Mouse (Mus musculus): ENCODE measurements around the gene Parp1. TPM values are rescaled to one million over a fixed set of nuclear protein-coding genes. Genes with fewer than 3 reads are reported as not detected.
"Not testable (repeated sequence)": the region's sequence is repeated elsewhere in the genome, so short reads cannot be mapped to it uniquely, and the experiment has no call there.

The Parp1 gene
- polyA plus RNA-seq, 1 experiment: 3.5 TPM

DNA sequence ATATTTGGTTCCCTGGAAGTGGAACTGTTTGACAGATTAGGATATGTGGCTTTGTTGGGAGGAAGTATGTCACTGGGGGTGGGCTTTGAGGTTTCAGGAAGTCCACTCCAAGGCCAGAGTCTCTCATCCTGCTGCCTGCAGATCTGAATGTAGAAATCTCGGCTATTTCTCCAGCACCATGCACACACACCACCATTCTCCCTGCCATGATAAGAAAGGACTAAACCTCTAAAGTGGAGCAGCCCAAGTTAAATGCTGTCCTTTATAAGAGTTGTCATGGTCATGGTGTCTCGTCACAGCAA, 38.8 kb downstream of the Parp1 start:
- no peaks in the 10 kb centered on the region for H3K9me3 ChIP-seq (ENCODE audit: control insufficient read depth, low read length)
- TF ChIP-seq TAL1 (IDR thresholded peaks at IDR 0.05; ENCODE audit: low read length) (no peak), GATA1 (IDR thresholded peaks at IDR 0.05; ENCODE audit: low read length) (no peak)
- H3K4me3 ChIP-seq (replicated peaks): no peak overlapping the region

DNA sequence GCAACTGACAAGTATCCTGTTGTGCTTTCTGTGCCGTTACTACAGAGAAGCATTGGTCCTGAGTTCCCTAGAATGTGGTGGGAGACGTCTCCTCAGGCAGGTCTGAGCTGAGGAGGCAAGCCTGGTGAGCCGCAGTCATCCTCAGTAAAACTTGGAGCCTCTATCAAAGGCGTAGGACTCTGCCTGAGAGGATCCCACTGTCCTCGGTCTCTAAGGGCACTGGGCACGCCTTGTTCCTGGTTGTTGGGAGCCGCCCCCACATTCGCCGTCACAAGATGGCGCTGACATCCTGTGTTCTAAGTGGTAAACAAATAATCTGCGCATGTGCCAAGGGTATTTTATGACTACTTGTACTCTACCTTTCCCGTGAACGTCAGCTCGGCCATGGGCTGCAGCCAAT, 43.1 kb downstream of the Parp1 start:
- not testable (repeated sequence) for H3K27me3 ChIP-seq (ENCODE audit: control insufficient read depth); H3K4me3 ChIP-seq (replicated peaks); H3K9me3 ChIP-seq (ENCODE audit: control insufficient read depth, low read length); H3K36me3 ChIP-seq (ENCODE audit: control insufficient read depth); H3K4me1 ChIP-seq (ENCODE audit: control insufficient read depth)

More for the DNA sequence above, 38.8 kb downstream of the Parp1 start:
- Histone ChIP-seq H3K27me3 (ENCODE audit: control insufficient read depth) (no peaks in the 10 kb centered on the region), H3K36me3 (ENCODE audit: control insufficient read depth) (peaks cover 8% of the 10 kb centered on the region), H3K4me1 (ENCODE audit: control insufficient read depth) (peaks cover 2% of the 10 kb centered on the region; the same call in 1 of the 2 replicates)

DNA sequence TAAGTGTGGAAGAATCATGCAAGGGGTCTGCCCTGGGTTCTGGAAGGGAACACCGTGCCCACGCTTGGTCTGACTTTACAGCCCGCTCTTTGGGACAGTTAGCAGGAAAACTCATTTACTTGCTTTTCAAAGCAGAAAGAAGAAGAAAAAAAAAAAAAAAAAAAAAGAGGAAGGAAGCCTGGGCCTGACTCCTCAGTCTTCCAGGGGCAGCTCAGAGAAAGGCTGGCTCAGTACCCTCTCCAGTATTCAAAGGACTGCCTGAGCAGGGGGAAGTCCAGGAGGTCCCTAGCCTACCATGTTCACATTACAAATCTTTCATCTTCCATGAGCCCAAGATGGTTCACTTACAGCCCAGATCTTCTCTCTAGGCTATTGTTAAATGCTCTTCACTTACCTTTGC, 48.0 kb downstream of the Parp1 start:
- Histone ChIP-seq H3K9me3 (ENCODE audit: control insufficient read depth, low read length) (no peaks in the 10 kb centered on the region), H3K27me3 (ENCODE audit: control insufficient read depth) (no peaks in the 10 kb centered on the region), H3K36me3 (ENCODE audit: control insufficient read depth) (no peaks in the 10 kb centered on the region), H3K4me1 (ENCODE audit: control insufficient read depth) (no peaks in the 10 kb centered on the region), H3K4me3 (replicated peaks) (no peak overlapping the region)
- no peak for TF ChIP-seq TAL1 (IDR thresholded peaks at IDR 0.05; ENCODE audit: low read length)

DNA sequence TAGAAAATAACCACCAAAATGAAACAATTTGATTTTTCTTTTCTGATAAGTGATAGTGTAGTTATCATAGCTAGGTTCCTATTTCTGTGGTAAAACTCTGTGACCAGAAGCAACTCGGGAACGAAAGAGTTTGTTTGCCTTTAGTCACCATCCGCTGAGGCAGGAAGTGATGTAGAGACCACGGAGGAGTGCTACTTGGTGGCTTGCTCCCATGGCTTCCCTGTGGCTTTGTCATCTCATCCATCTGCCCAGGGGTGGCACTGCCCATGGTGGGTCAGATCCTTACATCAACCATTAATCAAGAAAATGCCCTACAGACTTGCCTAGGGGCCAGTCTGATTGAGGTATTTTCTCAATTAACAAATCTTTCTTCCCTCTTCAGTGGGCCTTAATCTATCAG, 53.7 kb downstream of the Parp1 start:
- no peak for TF ChIP-seq GATA1 (IDR thresholded peaks at IDR 0.05; ENCODE audit: low read length)
- no peak for TF ChIP-seq TAL1 (IDR thresholded peaks at IDR 0.05; ENCODE audit: low read length)
- Histone ChIP-seq H3K4me1 (ENCODE audit: control insufficient read depth) (no peaks in the 10 kb centered on the region), H3K27me3 (ENCODE audit: control insufficient read depth) (no peaks in the 10 kb centered on the region), H3K4me3 (replicated peaks) (no peak overlapping the region), H3K36me3 (ENCODE audit: control insufficient read depth) (no peaks in the 10 kb centered on the region), H3K9me3 (ENCODE audit: control insufficient read depth, low read length) (peaks cover 2% of the 10 kb centered on the region; the same call in 1 of the 2 replicates)

DNA sequence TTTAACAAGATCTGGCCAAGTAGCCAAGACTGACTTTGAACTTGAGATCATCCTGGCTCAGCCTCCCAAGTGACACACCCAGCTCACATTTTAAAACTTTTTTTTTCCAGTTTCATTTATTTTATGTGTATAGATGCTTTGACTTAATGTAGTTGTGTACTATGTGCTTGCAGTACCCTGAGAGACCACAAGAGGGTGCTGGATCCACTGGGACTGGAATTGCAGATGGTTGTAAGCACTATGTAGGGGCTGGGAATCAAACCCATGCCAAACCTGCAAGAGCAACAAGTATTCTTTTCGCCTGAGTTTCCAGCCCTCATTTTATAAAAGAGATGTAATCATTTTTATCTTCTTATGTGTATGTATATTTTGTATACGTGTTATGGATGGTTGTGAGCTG, 55.2 kb downstream of the Parp1 start:
- peaks cover 2% of the 10 kb centered on the region; the same call in 1 of the 2 replicates for H3K9me3 ChIP-seq (ENCODE audit: control insufficient read depth, low read length)
- H3K4me3 ChIP-seq (replicated peaks): no peak overlapping the region
- H3K36me3 ChIP-seq (ENCODE audit: control insufficient read depth): no peaks in the 10 kb centered on the region
- H3K4me1 ChIP-seq (ENCODE audit: control insufficient read depth): no peaks in the 10 kb centered on the region
- no peaks in the 10 kb centered on the region for H3K27me3 ChIP-seq (ENCODE audit: control insufficient read depth)
- no peak for TF ChIP-seq TAL1 (IDR thresholded peaks at IDR 0.05; ENCODE audit: low read length)
- no peak for TF ChIP-seq GATA1 (IDR thresholded peaks at IDR 0.05; ENCODE audit: low read length)

DNA sequence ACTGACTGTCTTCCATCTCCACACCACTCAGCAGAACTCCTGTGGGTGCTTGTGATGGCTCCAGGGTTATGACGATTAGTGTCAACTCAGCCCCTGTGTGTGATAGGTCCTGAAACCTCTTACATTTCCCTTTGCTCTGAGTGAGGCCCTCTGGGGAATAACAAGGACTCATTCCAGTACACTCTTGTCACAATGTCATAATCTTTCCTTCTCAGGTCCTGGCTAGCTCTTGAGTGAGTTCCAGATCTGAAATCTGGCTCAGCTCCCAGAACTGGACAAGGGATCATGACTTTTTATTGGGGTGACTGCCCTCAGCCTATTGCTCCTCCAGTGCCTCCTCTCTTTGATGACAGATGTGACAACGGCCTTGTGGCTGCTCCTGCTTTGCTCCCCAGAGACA, 57.4 kb downstream of the Parp1 start:
- no peaks in the 10 kb centered on the region for H3K27me3 ChIP-seq (ENCODE audit: control insufficient read depth)
- peaks cover 2% of the 10 kb centered on the region; the same call in 1 of the 2 replicates for H3K9me3 ChIP-seq (ENCODE audit: control insufficient read depth, low read length)
- H3K4me3 ChIP-seq (replicated peaks): no peak overlapping the region
- H3K36me3 ChIP-seq (ENCODE audit: control insufficient read depth): no peaks in the 10 kb centered on the region
- H3K4me1 ChIP-seq (ENCODE audit: control insufficient read depth): no peaks in the 10 kb centered on the region
- no peak for TF ChIP-seq GATA1 (IDR thresholded peaks at IDR 0.05; ENCODE audit: low read length)
- TF ChIP-seq TAL1 (IDR thresholded peaks at IDR 0.05; ENCODE audit: low read length): no peak

DNA sequence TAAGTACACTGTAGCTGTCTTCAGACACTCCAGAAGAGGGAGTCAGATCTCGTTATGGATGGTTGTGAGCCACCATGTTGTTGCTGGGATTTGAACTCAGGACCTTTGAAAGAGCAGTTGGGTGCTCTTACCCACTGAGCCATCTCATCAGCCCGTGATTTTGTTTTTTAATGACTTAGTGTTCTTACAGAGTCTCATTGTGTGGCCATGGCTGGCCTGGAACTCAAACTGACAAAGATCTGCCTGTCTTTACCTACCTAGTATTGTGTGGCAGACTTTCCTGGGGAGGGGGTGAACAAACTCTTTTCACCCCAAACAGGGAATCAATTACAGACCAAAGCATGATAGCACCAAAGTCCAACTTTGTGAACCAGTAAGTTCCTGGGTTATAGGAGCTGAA, 69.1 kb downstream of the Parp1 start:
- H3K36me3 ChIP-seq (ENCODE audit: control insufficient read depth); H3K27me3 ChIP-seq (ENCODE audit: control insufficient read depth); H3K4me3 ChIP-seq (replicated peaks); H3K9me3 ChIP-seq (ENCODE audit: control insufficient read depth, low read length): not testable (repeated sequence)
- H3K4me1 ChIP-seq (ENCODE audit: control insufficient read depth): peaks cover 31% of the 10 kb centered on the region

DNA sequence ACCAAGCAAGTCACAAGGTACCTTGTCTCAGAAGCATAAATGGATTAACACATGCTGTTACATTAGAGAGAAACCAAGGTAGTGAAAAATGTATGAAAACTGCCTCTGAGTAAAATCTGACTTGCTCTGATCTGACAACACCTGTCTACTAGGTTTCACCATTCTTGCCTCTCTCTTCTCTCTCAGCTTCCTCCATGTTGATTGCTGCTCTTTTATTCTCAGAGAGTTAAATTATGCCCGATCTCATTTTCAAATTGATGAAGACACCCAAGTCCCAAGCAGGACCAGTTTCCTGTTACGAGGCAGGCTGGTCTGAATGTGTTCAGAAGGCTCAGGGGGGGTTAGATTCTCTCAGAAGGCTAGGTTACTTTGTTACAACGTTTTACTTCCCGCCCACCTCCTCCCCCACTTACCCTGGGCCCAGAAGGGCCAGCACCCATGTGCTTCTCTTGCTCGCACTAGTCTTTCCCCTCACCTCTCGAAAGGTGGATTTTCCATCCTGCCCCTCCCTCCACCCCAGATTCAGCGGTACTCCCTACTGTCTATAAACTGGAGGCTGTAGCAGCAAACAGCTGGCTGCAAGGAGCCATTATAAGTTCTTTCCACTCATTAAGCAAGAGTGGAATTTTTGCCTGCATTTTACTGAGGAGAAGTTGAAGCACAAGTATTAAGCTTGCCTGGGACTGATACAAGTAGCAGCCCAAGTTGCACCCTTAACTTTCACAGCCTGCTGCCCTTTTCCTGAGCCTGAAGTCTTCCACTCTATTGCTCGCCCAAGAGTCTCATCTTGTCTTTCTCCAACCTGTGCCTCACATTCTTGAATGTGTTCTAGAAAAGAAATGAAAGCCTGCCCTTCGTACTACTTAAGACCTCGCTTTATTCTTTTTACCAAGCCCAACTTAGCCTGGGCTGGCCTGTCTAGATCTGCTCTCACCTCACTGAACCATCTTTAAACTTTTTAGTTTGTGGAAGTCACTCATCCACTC, 71.0 kb downstream of the Parp1 start:
- no peaks in the 10 kb centered on the region for H3K27me3 ChIP-seq (ENCODE audit: control insufficient read depth)
- peak overlapping the region; percentile 79 for H3K4me3 ChIP-seq (replicated peaks)
- H3K4me1 ChIP-seq (ENCODE audit: control insufficient read depth): peaks cover 44% of the 10 kb centered on the region
- TF ChIP-seq TAL1 (IDR thresholded peaks at IDR 0.05; ENCODE audit: low read length): no peak
- no peak for TF ChIP-seq GATA1 (IDR thresholded peaks at IDR 0.05; ENCODE audit: low read length)
- no peaks in the 10 kb centered on the region for H3K9me3 ChIP-seq (ENCODE audit: control insufficient read depth, low read length)
- H3K36me3 ChIP-seq (ENCODE audit: control insufficient read depth): peaks cover 14% of the 10 kb centered on the region

DNA sequence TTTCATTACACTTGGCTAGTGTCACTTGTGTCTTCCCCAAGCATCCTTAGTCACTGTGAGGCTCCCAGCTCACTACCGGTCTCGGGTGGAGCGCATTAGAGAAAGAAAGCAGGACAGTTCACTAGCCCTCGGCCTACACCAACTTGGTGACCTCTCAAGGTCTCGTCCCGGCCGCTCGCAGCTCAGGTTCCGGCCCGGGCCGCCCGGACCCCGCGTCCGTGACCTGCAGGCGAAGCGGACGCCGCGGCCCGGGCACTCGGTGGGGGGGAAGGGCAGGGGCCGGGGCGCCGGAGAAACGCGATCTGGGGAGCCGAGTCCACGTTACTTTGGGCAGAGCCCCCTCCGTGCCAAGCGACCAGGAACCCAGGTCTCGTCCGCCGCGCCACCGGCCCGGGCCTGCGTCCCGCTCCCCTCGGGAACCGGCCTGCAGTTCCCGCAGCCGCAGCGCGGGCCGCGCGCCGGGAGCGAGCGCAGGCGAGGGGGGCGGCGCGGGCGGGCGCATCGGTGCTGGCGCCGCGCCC, 71.9 kb downstream of the Parp1 start:
- H3K4me3 ChIP-seq (replicated peaks): peak overlapping the region; percentile 79
- H3K36me3 ChIP-seq (ENCODE audit: control insufficient read depth): peaks cover 23% of the 10 kb centered on the region
- no peaks in the 10 kb centered on the region for H3K27me3 ChIP-seq (ENCODE audit: control insufficient read depth)
- TF ChIP-seq TAL1 (IDR thresholded peaks at IDR 0.05; ENCODE audit: low read length) (no peak), GATA1 (IDR thresholded peaks at IDR 0.05; ENCODE audit: low read length) (no peak)
- no peaks in the 10 kb centered on the region for H3K9me3 ChIP-seq (ENCODE audit: control insufficient read depth, low read length)
- peaks cover 45% of the 10 kb centered on the region for H3K4me1 ChIP-seq (ENCODE audit: control insufficient read depth)

DNA sequence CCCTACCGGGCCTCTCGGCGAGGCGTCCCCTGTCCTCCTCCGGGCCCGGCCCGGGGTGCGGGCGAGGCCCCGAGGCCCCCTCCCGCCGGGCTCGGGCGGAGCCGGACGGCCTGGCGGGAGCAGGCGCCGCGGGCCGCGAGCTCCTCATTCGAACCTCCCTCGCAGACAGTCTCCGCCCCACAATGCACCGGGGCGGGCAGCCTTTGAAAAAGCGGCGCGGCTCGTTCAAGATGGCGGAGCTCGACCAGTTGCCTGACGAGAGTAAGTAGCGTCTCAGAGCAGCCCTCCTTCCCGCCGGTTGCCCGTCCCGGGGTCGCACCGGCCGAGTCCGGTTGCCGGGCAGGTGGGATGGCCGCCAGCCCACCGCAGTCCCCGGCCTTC, 72.4 kb downstream of the Parp1 start, which contains the start of gene Lin9:
Gene Lin9 (plus strand): TSS at position 14 of the 381 bp plus-strand sequence.
- no peaks in the 10 kb centered on the region for H3K27me3 ChIP-seq (ENCODE audit: control insufficient read depth)

More for the DNA sequence above, 72.4 kb downstream of the Parp1 start, which contains the start of gene Lin9:
- no peaks in the 10 kb centered on the region for H3K9me3 ChIP-seq (ENCODE audit: control insufficient read depth, low read length)
- TF ChIP-seq GATA1 (IDR thresholded peaks at IDR 0.05; ENCODE audit: low read length) (no peak), TAL1 (IDR thresholded peaks at IDR 0.05; ENCODE audit: low read length) (no peak)
- peaks cover 24% of the 10 kb centered on the region for H3K36me3 ChIP-seq (ENCODE audit: control insufficient read depth)
- peaks cover 45% of the 10 kb centered on the region for H3K4me1 ChIP-seq (ENCODE audit: control insufficient read depth)
- H3K4me3 ChIP-seq (replicated peaks): peak within 1 kb of the TSS; percentile 79

Measured in erythroblast, embryonic 14.5 days (primary cell).